Mouse (Mus musculus) lung, postnatal 0 days (tissue): ENCODE measurements around the gene Hpse2.

ENCODE experiments used
- CTCF ChIP-seq: IDR thresholded peaks from 2 replicates; pipeline ENCODE4 v1.5.1; 2016; ENCODE audit warnings: antibody characterized with exemption, mild to moderate bottlenecking
- EP300 ChIP-seq: IDR thresholded peaks from 2 replicates; pipeline ENCODE4 v1.6.1; 2016; ENCODE audit warnings: antibody characterized with exemption, mild to moderate bottlenecking, control low read depth

DNA sequence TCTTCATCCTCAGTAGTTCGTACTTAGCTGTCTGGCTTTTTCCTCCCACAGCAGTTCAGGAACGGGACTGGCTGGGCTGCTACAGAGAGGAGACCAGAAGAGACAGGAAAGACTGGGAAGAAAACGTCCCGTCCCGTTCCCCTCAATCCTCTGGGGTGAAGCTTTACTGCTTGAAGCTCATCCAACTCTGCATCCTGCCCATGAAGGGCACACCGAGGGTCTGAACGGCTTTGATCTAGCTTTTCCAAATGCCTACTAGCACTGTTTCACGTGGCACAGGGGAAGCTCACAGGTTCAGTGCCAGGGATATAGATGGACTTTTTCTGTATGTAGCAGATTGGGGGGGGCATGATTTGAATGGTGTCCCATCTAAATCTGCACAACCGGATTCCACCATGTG, 592.4 kb downstream of the Hpse2 start:
- TF ChIP-seq CTCF (no peak), EP300 (no peak)
